Mouse (Mus musculus) olfactory bulb, adult 2 months (tissue): ENCODE measurements around the gene Syt8.

ENCODE experiments used
- CTCF ChIP-seq: fragments of 200-500 bp; IDR thresholded peaks from 2 replicates; pipeline ENCODE4 v1.5.1; 2012; ENCODE audit warnings: low read depth, mild to moderate bottlenecking, low read length, moderate library complexity; ENCODE audit not compliant: insufficient read depth
- POLR2A ChIP-seq: fragments of 200-500 bp; IDR thresholded peaks from 2 replicates; pipeline ENCODE4 v1.6.1; 2012; ENCODE audit warnings: mild to moderate bottlenecking, low read depth, low read length, moderate library complexity; ENCODE audit not compliant: insufficient read depth

GRCm38 (mm10) chr7:142474799-142475198 lies 40.1 kb downstream of the Syt8 start:
- TF ChIP-seq POLR2A = no peak
- no peak for TF ChIP-seq CTCF
